Mouse (Mus musculus) Muller cell, postnatal 12 days (primary cell): ENCODE results near the gene Ubr4.

Source experiments
- DNase-seq: peaks from one replicate; pipeline ENCODE4 v3.0.0-alpha.2; 2015; ENCODE audit errors: inconsistent ontology term

Ubr4 gene

DNA sequence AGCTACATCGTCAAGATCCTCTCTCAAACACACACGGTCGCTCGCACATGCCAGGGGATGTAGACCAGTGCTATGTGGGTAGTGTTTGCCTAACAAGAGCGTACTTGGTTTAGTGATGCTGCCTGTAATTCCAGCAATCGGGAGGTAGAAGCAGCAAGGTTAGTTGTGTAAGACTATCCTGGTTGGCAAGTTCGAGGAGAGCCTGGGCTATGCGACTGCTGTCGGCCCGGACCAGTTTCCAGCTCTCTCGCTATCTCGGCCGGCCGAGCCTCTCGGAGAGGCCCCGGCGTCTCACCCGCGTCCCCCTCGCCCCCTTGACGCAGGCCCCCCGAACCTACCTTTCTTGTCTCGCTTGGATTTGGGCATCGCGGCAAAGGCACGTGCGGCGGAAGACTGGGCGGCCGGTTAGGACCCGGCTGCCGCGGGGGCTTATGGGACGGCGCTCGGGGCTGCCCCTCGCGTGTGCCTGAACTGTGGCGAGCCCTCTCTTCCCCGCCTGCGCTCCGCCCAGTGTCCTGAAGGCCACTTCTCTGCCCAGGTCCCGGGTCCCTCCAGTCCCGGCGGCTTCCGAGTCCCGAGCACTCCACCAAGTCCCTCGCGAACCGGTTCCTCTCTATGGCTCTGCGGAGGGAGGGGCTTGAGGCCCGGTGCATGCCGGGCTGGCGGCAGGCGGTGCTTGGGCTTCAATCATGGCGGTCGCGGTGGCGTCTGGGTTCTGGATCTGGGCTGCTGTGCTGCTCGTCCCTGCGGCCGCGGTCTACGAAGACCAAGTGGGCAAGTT is at the start of gene Ubr4, which contains the start of the genes Mrto4 and Emc1:
Gene Ubr4, plus strand, starts transcription at position 679 of the 781 bp plus-strand sequence.
Gene Mrto4, minus strand, starts transcription at position 646 of the 781 bp plus-strand sequence.
Gene Emc1, plus strand, starts transcription at position 657 of the 781 bp plus-strand sequence.
- DNase-seq = peak; percentile 89

DNA sequence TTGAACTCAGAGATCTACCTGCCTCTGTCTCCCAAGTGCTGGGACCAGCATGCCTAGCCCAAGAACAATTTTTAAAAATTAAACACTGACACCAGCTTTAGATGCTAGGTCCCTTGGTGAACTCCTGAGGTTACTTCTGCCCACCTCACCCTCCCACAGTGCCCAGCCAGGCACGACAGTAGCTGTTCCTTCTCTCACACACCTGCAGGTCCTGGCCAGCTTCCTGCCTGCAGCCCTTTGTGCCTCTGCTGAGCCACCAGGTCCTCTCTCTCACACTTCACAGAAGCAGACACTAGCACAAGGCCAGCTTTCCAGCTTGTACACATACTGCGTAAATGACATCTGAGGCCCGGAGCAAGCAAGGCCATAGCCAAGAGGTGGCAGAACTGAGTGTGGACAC is 46.9 kb upstream of the Ubr4 start:
- no peak for DNase-seq

DNA sequence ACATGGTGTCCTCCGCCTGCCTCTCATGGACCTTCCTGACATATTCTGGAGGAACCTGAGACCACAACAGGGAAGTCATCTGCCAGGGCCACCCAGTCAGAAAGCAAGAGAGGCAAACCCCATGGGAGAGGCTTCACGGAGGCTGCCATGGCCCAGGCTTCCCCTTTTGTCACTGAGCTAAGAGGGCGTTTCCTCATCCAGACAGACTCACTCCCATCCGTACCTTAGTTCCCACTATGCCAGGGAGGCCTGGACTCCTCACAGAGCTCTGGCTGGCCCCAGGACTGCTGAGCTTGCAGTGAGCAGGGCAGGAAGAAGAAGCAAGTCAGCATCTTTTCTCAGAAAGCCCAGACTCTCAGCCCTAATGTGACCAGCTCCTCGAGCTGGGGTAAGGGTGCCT is 44.5 kb upstream of the Ubr4 start:
- DNase-seq = no peak

DNA sequence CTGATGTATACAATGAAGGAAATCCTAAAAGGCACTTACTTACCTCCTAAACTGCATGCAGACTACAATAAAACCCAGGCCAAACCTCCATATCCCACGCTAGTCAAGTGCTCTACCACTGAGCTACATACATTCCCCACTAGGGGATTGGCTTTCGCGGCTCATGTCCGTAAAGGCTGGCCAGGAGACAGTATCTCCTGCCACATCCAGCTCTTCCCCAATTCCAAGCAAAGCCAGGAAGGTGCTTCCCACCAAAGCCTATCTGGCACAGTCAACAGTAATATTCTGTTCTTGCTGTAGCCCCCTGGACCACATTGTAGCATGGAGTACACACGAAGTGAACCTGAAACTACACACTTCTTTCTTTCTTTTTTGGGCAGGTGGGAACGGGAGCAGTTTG is 42.8 kb upstream of the Ubr4 start:
- DNase-seq = no peak

DNA sequence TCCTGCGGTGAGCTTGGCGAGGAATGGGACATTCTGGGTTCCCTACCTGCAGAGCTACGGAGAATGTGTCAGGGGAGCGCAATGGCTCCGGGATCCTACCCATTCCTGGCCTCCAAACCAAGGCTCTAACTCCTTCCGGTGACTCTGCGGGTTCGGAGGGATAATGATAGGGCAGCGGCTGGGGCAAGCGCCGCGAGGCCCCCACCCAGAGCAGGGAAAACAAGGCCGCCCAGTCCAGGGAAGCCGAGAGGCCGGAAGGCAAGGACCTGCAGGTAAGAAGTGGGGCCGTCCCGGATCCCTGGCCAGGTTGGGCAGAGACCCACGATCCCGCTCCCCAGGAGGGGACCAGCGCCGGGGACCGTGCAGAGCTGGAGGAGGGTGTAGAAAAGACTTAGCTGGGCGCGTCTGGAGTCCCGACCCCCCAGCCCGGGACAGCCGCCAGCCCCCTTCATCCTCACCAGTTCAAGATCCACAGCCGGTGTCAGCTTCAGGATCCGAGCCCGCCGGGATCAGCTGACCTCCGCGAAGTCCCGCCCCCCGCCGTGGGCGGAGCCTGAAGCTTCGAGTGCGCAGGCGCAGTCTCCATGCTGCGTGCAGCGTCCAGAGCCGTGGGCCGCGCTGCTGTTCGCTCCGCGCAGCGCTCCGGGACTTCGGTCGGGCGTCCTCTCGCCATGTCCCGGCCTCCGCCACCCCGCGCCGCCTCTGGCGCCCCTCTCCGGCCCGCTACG is 42.1 kb upstream of the Ubr4 start, which contains the start of the genes Pqlc2 and Akr7a5:
Gene Pqlc2, minus strand, starts transcription at position 538 of the 728 bp plus-strand sequence.
Gene Akr7a5, plus strand, starts transcription at position 574 of the 728 bp plus-strand sequence.
- peak; percentile 96 for DNase-seq

DNA sequence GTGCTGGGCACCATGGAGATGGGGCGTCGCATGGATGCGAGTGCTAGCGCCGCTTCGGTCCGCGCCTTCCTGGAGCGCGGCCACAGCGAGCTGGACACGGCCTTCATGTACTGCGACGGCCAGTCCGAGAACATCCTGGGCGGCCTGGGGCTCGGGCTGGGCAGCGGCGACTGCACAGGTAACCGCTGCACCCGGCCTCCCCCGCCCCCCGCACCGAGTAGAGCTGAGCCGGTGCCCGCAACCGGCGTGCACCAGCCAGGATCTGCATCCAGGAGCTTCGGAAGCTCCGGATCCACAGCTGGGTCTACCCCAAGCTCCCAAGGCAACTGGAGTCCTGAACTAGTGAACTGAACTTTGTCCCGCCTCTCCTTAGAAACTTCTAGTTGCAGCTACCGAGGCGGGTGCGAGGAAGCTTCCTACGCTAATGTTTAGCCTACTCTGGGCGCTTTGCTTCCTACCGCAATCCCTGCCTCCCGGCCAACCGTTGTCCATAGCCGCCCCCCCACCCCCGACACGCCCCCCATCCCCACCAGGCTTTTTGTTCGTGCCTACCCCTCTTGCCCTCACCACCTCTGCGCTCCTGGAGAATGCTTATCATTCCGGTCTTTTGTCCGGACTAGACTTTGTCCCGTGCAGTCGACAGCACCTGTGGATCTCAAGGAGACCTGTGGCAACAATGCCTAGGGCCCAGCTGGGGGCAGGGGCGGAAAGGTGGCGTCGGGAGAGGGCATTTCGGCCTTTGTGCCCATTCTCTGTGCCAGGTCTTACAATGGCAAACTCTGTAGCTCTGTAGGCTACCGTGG is 41.3 kb upstream of the Ubr4 start:
- DNase-seq = no peak

DNA sequence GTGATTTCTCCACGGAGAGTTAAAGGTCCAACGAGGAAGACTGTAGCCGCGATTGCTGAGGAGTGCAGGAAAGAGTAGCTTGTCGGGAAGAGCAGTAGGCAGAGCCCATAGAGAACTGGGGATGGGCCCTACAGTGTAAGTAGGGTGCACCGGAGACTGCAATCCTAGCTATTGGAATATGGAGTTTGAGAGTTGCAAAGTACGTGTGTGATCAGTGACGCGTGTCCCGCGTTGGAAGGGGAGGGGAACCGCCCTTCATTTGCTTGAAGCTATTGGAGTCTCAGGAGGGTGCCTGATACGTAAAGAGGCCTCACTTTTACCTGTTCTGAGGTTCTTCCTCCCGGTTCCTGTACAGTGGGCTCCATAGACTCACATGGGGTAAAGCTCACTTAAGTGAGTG is 40.7 kb upstream of the Ubr4 start:
- no peak for DNase-seq

GRCm38 (mm10) chr4:139312632-139313031 is 39.8 kb upstream of the Ubr4 start:
- no peak for DNase-seq

DNA sequence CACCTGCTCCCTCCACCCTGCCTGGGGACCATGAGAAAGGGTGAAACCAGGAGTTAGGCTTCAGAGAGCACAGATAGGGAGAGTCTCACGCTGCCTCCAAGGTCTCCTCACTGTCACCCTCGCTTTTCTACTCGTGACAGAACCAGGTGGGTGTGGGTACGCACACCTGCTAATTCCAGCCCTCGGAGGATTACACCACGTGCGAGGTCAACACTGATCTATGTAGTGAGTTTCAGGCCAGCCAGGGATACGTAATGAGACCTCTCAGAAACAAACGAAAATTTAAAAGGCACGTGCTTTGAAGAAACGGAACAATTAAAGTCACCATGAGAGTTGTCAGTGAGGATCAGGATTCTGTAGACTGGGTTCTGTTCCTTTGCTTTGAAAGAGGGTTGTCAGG is 34.0 kb upstream of the Ubr4 start:
- DNase-seq = no peak

GRCm38 (mm10) chr4:139319740-139320139 is 32.7 kb upstream of the Ubr4 start:
- DNase-seq = no peak

DNA sequence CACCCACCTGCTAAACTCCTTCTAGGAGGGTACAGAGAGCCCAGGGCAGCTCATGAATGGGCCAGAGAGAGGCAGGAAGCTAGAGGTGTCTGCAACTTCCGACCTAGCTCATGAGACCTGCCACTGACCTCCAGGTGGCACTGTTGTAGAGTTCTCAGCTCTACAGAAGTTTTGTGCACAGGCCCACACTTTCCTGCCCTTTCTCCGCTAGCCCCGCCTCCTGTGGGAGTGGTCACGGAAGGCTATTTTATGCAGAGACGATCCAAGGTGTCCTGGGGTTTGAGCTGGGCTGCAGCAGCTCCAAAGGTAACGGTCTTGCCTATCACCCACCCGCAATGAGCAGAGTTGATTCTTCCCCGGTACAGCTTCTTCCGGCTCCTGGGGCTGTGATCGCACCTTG is 21.8 kb upstream of the Ubr4 start:
- peak; percentile 80 for DNase-seq

GRCm38 (mm10) chr4:139334631-139335295 is 17.6 kb upstream of the Ubr4 start:
- DNase-seq = no peak

DNA sequence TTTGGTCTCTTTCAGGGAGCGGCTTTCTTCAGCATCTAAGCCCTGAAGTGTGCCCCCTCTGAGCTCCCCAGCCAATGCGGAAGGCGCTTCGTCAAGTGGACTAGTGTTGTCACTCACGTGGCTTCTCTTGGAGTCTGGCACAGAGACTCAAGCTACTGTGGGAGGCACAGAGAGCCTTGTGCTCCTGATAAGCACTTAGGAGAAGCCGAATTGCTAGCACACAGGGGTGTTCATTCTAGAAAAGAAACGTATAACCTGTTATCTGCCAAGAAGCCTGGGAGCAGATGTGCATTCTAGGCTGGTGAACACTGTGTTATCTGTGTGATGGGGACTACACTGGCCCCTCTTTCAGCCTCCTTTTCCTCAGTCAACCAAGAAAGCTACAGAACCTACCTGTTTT is 16.9 kb upstream of the Ubr4 start:
- DNase-seq = no peak

- DNase-seq = peak; percentile 81
Measured at GRCm38 (mm10) chr4:139336822-139337483, 15.5 kb upstream of the Ubr4 start.

GRCm38 (mm10) chr4:139338145-139338544 is 14.3 kb upstream of the Ubr4 start:
- DNase-seq = no peak

- no peak for DNase-seq
Measured at GRCm38 (mm10) chr4:139340835-139341234, 11.6 kb upstream of the Ubr4 start.

- peak; percentile 17 for DNase-seq
Measured at GRCm38 (mm10) chr4:139341556-139342233, 10.7 kb upstream of the Ubr4 start.

DNA sequence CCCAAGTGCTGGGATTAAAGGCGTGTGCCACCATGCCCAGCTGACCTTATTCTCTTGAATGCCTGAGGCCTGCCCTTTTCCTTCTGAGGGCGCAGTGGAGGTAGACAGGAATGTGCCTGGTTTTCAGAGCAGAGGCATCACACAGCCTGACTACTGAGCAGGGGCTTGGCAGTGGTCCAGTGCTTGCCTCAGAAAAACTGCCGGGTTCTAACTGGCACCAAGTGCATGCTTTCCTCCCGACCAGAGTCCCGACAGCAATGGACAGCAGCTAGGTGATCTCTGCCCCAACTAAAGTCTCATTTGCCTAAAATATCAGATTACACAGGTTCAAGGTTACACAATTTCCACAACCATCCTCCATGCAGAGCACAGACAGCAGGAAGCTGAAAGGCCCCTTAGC is 8.7 kb upstream of the Ubr4 start:
- DNase-seq = peak; percentile 53

- DNase-seq = no peak
Measured at GRCm38 (mm10) chr4:139345416-139346019, 6.9 kb upstream of the Ubr4 start.

- no peak for DNase-seq
Measured at GRCm38 (mm10) chr4:139352832-139353231, 423 bp downstream of the Ubr4 start.
